Mouse (Mus musculus) olfactory bulb, adult 2 months (tissue): ENCODE measurements at regions not wholly inside any gene's neighbourhood (a gene's known extent, or its start where the extent isn't known, plus 50 kb on each side); places are given as distances from the start of the nearest gene placed in this dataset.

Source experiments
- CTCF ChIP-seq: fragments of 200-500 bp; IDR thresholded peaks from 2 replicates; pipeline ENCODE4 v1.5.1; 2012; ENCODE audit warnings: low read depth, mild to moderate bottlenecking, low read length, moderate library complexity; ENCODE audit not compliant: insufficient read depth
- POLR2A ChIP-seq: fragments of 200-500 bp; IDR thresholded peaks from 2 replicates; pipeline ENCODE4 v1.6.1; 2012; ENCODE audit warnings: mild to moderate bottlenecking, low read depth, low read length, moderate library complexity; ENCODE audit not compliant: insufficient read depth

DNA sequence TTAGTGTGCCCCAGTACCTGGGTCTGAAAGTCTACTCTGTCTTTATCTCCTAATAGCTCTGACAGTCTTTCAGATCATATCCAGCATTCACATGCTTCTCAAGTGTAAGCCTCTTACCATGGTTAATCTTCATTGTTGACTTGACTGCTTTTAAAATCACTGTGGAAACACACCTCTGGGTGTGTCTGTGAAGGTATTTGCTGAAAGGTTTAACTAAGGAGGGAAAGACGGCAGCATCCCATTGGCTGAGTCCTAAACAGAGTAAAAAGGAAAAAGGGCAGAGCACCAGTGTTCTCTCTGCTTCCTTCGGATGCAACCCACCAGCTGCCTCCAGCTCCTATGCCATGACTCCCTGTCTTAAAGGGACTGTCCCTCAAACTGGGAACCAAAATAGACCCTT, 68.6 kb downstream of the Lmo4 start:
- no peak for TF ChIP-seq CTCF
- TF ChIP-seq POLR2A: no peak
